Mouse (Mus musculus): ENCODE data around the gene Defb45. TPM values are rescaled to one million over a fixed set of nuclear protein-coding genes. Genes with fewer than 3 reads are reported as not detected.

The Defb45 gene
- total RNA-seq, 2 experiments from 2014 or later: not detected

DNA sequence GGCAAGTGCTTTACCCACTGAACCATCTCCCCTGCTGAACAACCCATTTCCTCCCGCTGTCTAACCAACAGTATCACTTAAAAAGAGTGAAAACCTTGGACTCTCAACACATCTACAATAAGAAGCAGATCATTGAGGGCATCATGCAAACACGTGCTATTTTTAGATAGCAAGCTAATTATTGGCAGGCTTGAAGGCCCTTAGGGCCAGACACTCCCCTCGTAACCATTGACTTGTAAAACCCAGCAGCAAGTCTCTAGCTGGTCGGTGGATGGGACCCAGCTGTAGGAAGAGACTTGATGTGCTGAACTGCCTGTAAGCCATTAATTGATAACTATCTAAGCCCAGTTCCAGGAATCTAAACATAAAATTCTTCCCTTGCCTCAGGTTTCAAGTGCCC lies 55.7 kb downstream of the Defb45 start:
- ATAC-seq (replicated peaks; ENCODE audit: low FRiP score, poor library complexity, severe bottlenecking): no peak

Other genes with a start within 250 kb of the Defb45 start
- not detected in 2 replicates for gene Nrsn2, start 222.8 kb downstream of the Defb45 start, total RNA-seq (2015; ENCODE audit: low replicate concordance)
- not detected in 2 replicates for gene Nrsn2, start 222.8 kb downstream of the Defb45 start, total RNA-seq (2017; ENCODE audit: low replicate concordance)
- 2.3 and 2.5 TPM in 2 replicates for gene Sox12, start 201.3 kb downstream of the Defb45 start, total RNA-seq (2015; ENCODE audit: low replicate concordance)
- gene Sox12, start 201.3 kb downstream of the Defb45 start, total RNA-seq (2017; ENCODE audit: low replicate concordance): 0.42 and 1.2 TPM in 2 replicates
- gene Zcchc3, start 184.4 kb downstream of the Defb45 start, total RNA-seq (2015; ENCODE audit: low replicate concordance): 0.58 and 2.3 TPM in 2 replicates
- 0.84 and 1.2 TPM in 2 replicates for gene Zcchc3, start 184.4 kb downstream of the Defb45 start, total RNA-seq (2017; ENCODE audit: low replicate concordance)
- not detected in 2 replicates for gene 6820408C15Rik, start 183.8 kb downstream of the Defb45 start, total RNA-seq (2015; ENCODE audit: low replicate concordance)
- gene 6820408C15Rik, start 183.8 kb downstream of the Defb45 start, total RNA-seq (2017; ENCODE audit: low replicate concordance): not detected in 2 replicates
- gene Defb23, start 134.8 kb downstream of the Defb45 start, total RNA-seq (2015; ENCODE audit: low replicate concordance): not detected in 2 replicates
- not detected in 2 replicates for gene Defb23, start 134.8 kb downstream of the Defb45 start, total RNA-seq (2017; ENCODE audit: low replicate concordance)
- gene Defb20, start 122.3 kb downstream of the Defb45 start, total RNA-seq (2015; ENCODE audit: low replicate concordance): not detected in 2 replicates
- not detected in 2 replicates for gene Defb20, start 122.3 kb downstream of the Defb45 start, total RNA-seq (2017; ENCODE audit: low replicate concordance)
- not detected in 2 replicates for gene Defb22, start 109.3 kb downstream of the Defb45 start, total RNA-seq (2015; ENCODE audit: low replicate concordance)
- gene Defb22, start 109.3 kb downstream of the Defb45 start, total RNA-seq (2017; ENCODE audit: low replicate concordance): not detected in 2 replicates
- not detected in 2 replicates for gene Defb26, start 87.7 kb downstream of the Defb45 start, total RNA-seq (2015; ENCODE audit: low replicate concordance)
- not detected in 2 replicates for gene Defb26, start 87.7 kb downstream of the Defb45 start, total RNA-seq (2017; ENCODE audit: low replicate concordance)
- not detected in 2 replicates for gene Defb28, start 81.1 kb downstream of the Defb45 start, total RNA-seq (2015; ENCODE audit: low replicate concordance)
- gene Defb28, start 81.1 kb downstream of the Defb45 start, total RNA-seq (2017; ENCODE audit: low replicate concordance): not detected in 2 replicates
- not detected in 2 replicates for gene Defb29, start 59.3 kb downstream of the Defb45 start, total RNA-seq (2015; ENCODE audit: low replicate concordance)
- gene Defb29, start 59.3 kb downstream of the Defb45 start, total RNA-seq (2017; ENCODE audit: low replicate concordance): not detected in 2 replicates
- not detected in 2 replicates for gene Gm17416, start 30.1 kb downstream of the Defb45 start, total RNA-seq (2015; ENCODE audit: low replicate concordance)
- not detected in 2 replicates for gene Gm17416, start 30.1 kb downstream of the Defb45 start, total RNA-seq (2017; ENCODE audit: low replicate concordance)
- not detected in 2 replicates for gene Defb21, start 26.7 kb downstream of the Defb45 start, total RNA-seq (2015; ENCODE audit: low replicate concordance)
- gene Defb21, start 26.7 kb downstream of the Defb45 start, total RNA-seq (2017; ENCODE audit: low replicate concordance): not detected in 2 replicates
- gene Defb19, start 19.1 kb downstream of the Defb45 start, total RNA-seq (2015; ENCODE audit: low replicate concordance): not detected in 2 replicates
- gene Defb19, start 19.1 kb downstream of the Defb45 start, total RNA-seq (2017; ENCODE audit: low replicate concordance): not detected in 2 replicates
- gene Defb36, start 4.9 kb upstream of the Defb45 start, total RNA-seq (2015; ENCODE audit: low replicate concordance): not detected in 2 replicates
- gene Defb36, start 4.9 kb upstream of the Defb45 start, total RNA-seq (2017; ENCODE audit: low replicate concordance): not detected in 2 replicates
- not detected in 2 replicates for gene Defb25, start 23.7 kb upstream of the Defb45 start, total RNA-seq (2015; ENCODE audit: low replicate concordance)
- not detected in 2 replicates for gene Defb25, start 23.7 kb upstream of the Defb45 start, total RNA-seq (2017; ENCODE audit: low replicate concordance)
- gene Rem1, start 27.6 kb upstream of the Defb45 start, total RNA-seq (2015; ENCODE audit: low replicate concordance): 0.77 TPM in 1 of 2 replicates, not detected in the other
- gene Rem1, start 27.6 kb upstream of the Defb45 start, total RNA-seq (2017; ENCODE audit: low replicate concordance): 0.60 TPM in 1 of 2 replicates, not detected in the other
- gene H13, start 70.1 kb upstream of the Defb45 start, total RNA-seq (2015; ENCODE audit: low replicate concordance): 32.9 and 37.4 TPM in 2 replicates
- gene H13, start 70.1 kb upstream of the Defb45 start, total RNA-seq (2017; ENCODE audit: low replicate concordance): 13.8 and 20.8 TPM in 2 replicates
- gene Mcts2, start 87.6 kb upstream of the Defb45 start, total RNA-seq (2015; ENCODE audit: low replicate concordance): 2.3 TPM in 1 of 2 replicates, not detected in the other
- 1.4 and 3.2 TPM in 2 replicates for gene Mcts2, start 87.6 kb upstream of the Defb45 start, total RNA-seq (2017; ENCODE audit: low replicate concordance)
- gene Id1, start 136.9 kb upstream of the Defb45 start, total RNA-seq (2015; ENCODE audit: low replicate concordance): 3.6 TPM in 1 of 2 replicates, not detected in the other
- gene Id1, start 136.9 kb upstream of the Defb45 start, total RNA-seq (2017; ENCODE audit: low replicate concordance): 3.7 and 4.5 TPM in 2 replicates
- not detected in 2 replicates for gene Cox4i2, start 154.8 kb upstream of the Defb45 start, total RNA-seq (2015; ENCODE audit: low replicate concordance)
- not detected in 2 replicates for gene Cox4i2, start 154.8 kb upstream of the Defb45 start, total RNA-seq (2017; ENCODE audit: low replicate concordance)
- 543 and 572 TPM in 2 replicates for gene Bcl2l1, start 232.3 kb upstream of the Defb45 start, total RNA-seq (2015; ENCODE audit: low replicate concordance)
- gene Bcl2l1, start 232.3 kb upstream of the Defb45 start, total RNA-seq (2017; ENCODE audit: low replicate concordance): 807 and 937 TPM in 2 replicates
- 39.8 and 43.9 TPM in 2 replicates for gene Tpx2, start 248.6 kb upstream of the Defb45 start, total RNA-seq (2015; ENCODE audit: low replicate concordance)
- 53.4 and 65.9 TPM in 2 replicates for gene Tpx2, start 248.6 kb upstream of the Defb45 start, total RNA-seq (2017; ENCODE audit: low replicate concordance)

Data from erythroblast, adult 5-6 weeks (primary cell).